8 mouse cellular contexts compared by ENCODE assay signal in genomic region chr2:18677631-18678471, GRCm38 (mm10). TPM values are rescaled to one million over a fixed set of nuclear protein-coding genes. Genes with fewer than 3 reads are reported as not detected.
DNase-seq lines count a peak whose midpoint lies in the region; ATAC-seq and TF ChIP-seq lines count a peak whose summit lies in the region.

No protein-coding gene starts in this region.

- H3K4me1 ChIP-seq in ES-Bruce4 (ENCODE audit: control insufficient read depth, insufficient read depth, low read length): no peaks in the 10 kb centered on the region
- H3K4me1 ChIP-seq in heart, embryonic 14.5 days (ENCODE audit: control insufficient read depth in 2 of 2, insufficient read depth in 2 of 2, low read length in 2 of 2): peaks cover 9 to 16% of the 10 kb centered on the region in 2 experiments
- 0 out of 2 replicates have a peak, but pooled peaks cover 4% of the 10 kb centered on the region for H3K4me1 ChIP-seq in kidney, postnatal 0 days (replicated peaks; ENCODE audit: insufficient read depth, low read length)
- peaks cover 21% of the 10 kb centered on the region for H3K4me1 ChIP-seq in lung, embryonic 16.5 days (replicated peaks; ENCODE audit: control insufficient read depth, insufficient read depth, low read length)

- peak overlapping the region; percentile 83 for H3K4me3 ChIP-seq in ES-Bruce4 (ENCODE audit: low read depth, low read length)
- H3K4me3 ChIP-seq in heart, embryonic 14.5 days (ENCODE audit: control insufficient read depth in 1 of 2, insufficient read depth in 1 of 2, low read depth in 1 of 2, low read length in 2 of 2): peak overlapping the region; percentile 90 to 99
- peak overlapping the region; percentile 94 for H3K4me3 ChIP-seq in kidney, postnatal 0 days (replicated peaks; ENCODE audit: low read depth, low read length)
- peak overlapping the region; percentile 84 for H3K4me3 ChIP-seq in lung, embryonic 16.5 days (ENCODE audit: low read length)

- TF ChIP-seq POLR2A in ES-Bruce4 (IDR thresholded peaks at IDR 0.05; ENCODE audit: insufficient read depth, low read length): no peak

- H3K9me3 ChIP-seq in ES-Bruce4 (replicated peaks; ENCODE audit: control insufficient read depth, insufficient read depth, low read length, poor library complexity, severe bottlenecking): no peaks in the 10 kb centered on the region
- H3K9me3 ChIP-seq in heart, embryonic 14.5 days (ENCODE audit: control insufficient read depth, low read length): no peaks in the 10 kb centered on the region
- no peaks in the 10 kb centered on the region for H3K9me3 ChIP-seq in kidney, postnatal 0 days (replicated peaks; ENCODE audit: low read length)
- no peaks in the 10 kb centered on the region for H3K9me3 ChIP-seq in lung, embryonic 16.5 days (ENCODE audit: control insufficient read depth, low read length)

- no peak for TF ChIP-seq CTCF in ES-Bruce4 (IDR thresholded peaks at IDR 0.05; ENCODE audit: low read depth, low read length)
- TF ChIP-seq CTCF in kidney, postnatal 0 days (IDR thresholded peaks at IDR 0.05; ENCODE audit: low read depth): no peak

- DNase-seq in adrenal gland, adult 2 months: peak; percentile 71
- peak; percentile 79 for DNase-seq in embryo, embryonic 9.5 days (ENCODE audit: extremely low spot score)
- peak; percentile 67 for DNase-seq in kidney, postnatal 0 days (ENCODE audit: low spot score)
- peak; percentile 65 for DNase-seq in right cerebral cortex, postnatal 25 days

- peak overlapping the region; percentile 89 for H3K4me2 ChIP-seq in heart, embryonic 14.5 days (ENCODE audit: low read length)
- peak overlapping the region; percentile 90 for H3K4me2 ChIP-seq in kidney, postnatal 0 days (ENCODE audit: low read length)
- H3K4me2 ChIP-seq in lung, embryonic 16.5 days (ENCODE audit: low read depth, low read length): peak overlapping the region; percentile 87

- ATAC-seq in heart, embryonic 14.5 days (ENCODE audit: insufficient number of reproducible peaks, insufficient read depth, low FRiP score, low read depth): no peak
- ATAC-seq in kidney, postnatal 0 days (replicated peaks; ENCODE audit: low FRiP score, low read depth): peak; percentile 12
- no peak; the same call in 1 of the 2 replicates for ATAC-seq in lung, embryonic 16.5 days (ENCODE audit: low read depth)
- no peak for ATAC-seq in monocyte, adult 5-6 weeks (replicated peaks; ENCODE audit: insufficient number of reproducible peaks, low FRiP score, low TSS enrichment, poor library complexity, severe bottlenecking)

- H3K27ac ChIP-seq in ES-Bruce4 (ENCODE audit: insufficient read depth, low read length): no peak overlapping the region
- H3K27ac ChIP-seq in heart, embryonic 14.5 days (replicated peaks in 1 of 2; ENCODE audit: control insufficient read depth in 1 of 2, insufficient read depth in 1 of 2, low read depth in 2 of 2, low read length in 2 of 2): no peak overlapping the region
- H3K27ac ChIP-seq in kidney, postnatal 0 days: no peak overlapping the region
- H3K27ac ChIP-seq in lung, embryonic 16.5 days (ENCODE audit: low read length): no peak overlapping the region

- WGBS in heart, embryonic 14.5 days: under 1% methylated on average over 43 of the region's 55 CpGs
- under 1% methylated on average over 38 of the region's 55 CpGs for WGBS in kidney, postnatal 0 days
- under 1% methylated on average over 37 of the region's 55 CpGs for WGBS in lung, embryonic 16.5 days

- peak overlapping the region; percentile 93 for H3K9ac ChIP-seq in ES-Bruce4 (ENCODE audit: low read depth, poor library complexity, severe bottlenecking)
- H3K9ac ChIP-seq in heart, embryonic 14.5 days (ENCODE audit: low read length): peak overlapping the region; percentile 95
- H3K9ac ChIP-seq in kidney, postnatal 0 days (ENCODE audit: low read depth, low read length): peak overlapping the region; percentile 97
- peak overlapping the region; percentile 94 for H3K9ac ChIP-seq in lung, embryonic 16.5 days (ENCODE audit: low read length)

- H3K27me3 ChIP-seq in ES-Bruce4 (ENCODE audit: control insufficient read depth, insufficient read depth, low read length, poor library complexity, severe bottlenecking): peaks cover 52% of the 10 kb centered on the region
- H3K27me3 ChIP-seq in heart, embryonic 14.5 days (ENCODE audit: control insufficient read depth, insufficient read depth, low read length): peaks cover 17% of the 10 kb centered on the region
- H3K27me3 ChIP-seq in kidney, postnatal 0 days (ENCODE audit: insufficient read depth, low read length): peaks cover 5% of the 10 kb centered on the region; the same call in 1 of the 2 replicates
- peaks cover 5% of the 10 kb centered on the region for H3K27me3 ChIP-seq in lung, embryonic 16.5 days (ENCODE audit: control insufficient read depth, insufficient read depth, low read depth, low read length)

- H3K36me3 ChIP-seq in ES-Bruce4 (ENCODE audit: control insufficient read depth, insufficient read depth, low read length, poor library complexity, severe bottlenecking): no peaks in the 10 kb centered on the region
- H3K36me3 ChIP-seq in heart, embryonic 14.5 days (ENCODE audit: control insufficient read depth, insufficient read depth, low read length): peaks cover 15% of the 10 kb centered on the region
- H3K36me3 ChIP-seq in kidney, postnatal 0 days (ENCODE audit: insufficient read depth, low read length): no peaks in the 10 kb centered on the region
- no peaks in the 10 kb centered on the region for H3K36me3 ChIP-seq in lung, embryonic 16.5 days (ENCODE audit: control insufficient read depth, insufficient read depth, low read length)

- TF ChIP-seq EP300 in ES-Bruce4 (IDR thresholded peaks at IDR 0.05; ENCODE audit: insufficient read depth, low read depth, low read length): no peak

RNA-seq across cellular contexts. Expression of gene Bmi1, which starts 1.0 kb away (rescaled TPM):
- polyA plus RNA-seq in ES-Bruce4 (2011; ENCODE audit: insufficient read depth, insufficient read length, low read depth, missing spikeins): 5.6 and 8.0 TPM in 2 replicates
- total RNA-seq in adrenal gland, adult 2 months (2021): 10 to 100 TPM; 63.2 to 86.4 TPM
- 7.8 and 11.8 TPM in 2 replicates for polyA plus RNA-seq in adrenal gland, adult 2 months (2012; rRNA removed)
- 17.7 and 19.6 TPM in 2 replicates for polyA plus RNA-seq in heart, embryonic 14.5 days (2014; fragmentation: Nextera tagmentation; extraction: Ambion mirVana)
- polyA plus RNA-seq in kidney, postnatal 0 days (2015; fragmentation: Nextera tagmentation; extraction: Ambion mirVana): 29.0 and 29.2 TPM in 2 replicates
- 20.8 TPM in 2 replicates for polyA plus RNA-seq in lung, embryonic 16.5 days (2015; fragmentation: Nextera tagmentation; extraction: Ambion mirVana)
- 34.3 to 41.0 TPM (median 36.4 TPM) in 3 replicates for total RNA-seq in monocyte, adult 5-6 weeks (2017)

RNA-seq across cellular contexts. Expression of gene Commd3, which starts 5.7 kb away (rescaled TPM):
- 56.7 and 61.8 TPM in 2 replicates for polyA plus RNA-seq in ES-Bruce4 (2011; ENCODE audit: insufficient read depth, insufficient read length, low read depth, missing spikeins)
- 100 to 1,000 TPM; 111 to 133 TPM for total RNA-seq in adrenal gland, adult 2 months (2021)
- polyA plus RNA-seq in adrenal gland, adult 2 months (2012; rRNA removed): 123 and 169 TPM in 2 replicates
- 206 TPM in 2 replicates for polyA plus RNA-seq in heart, embryonic 14.5 days (2014; fragmentation: Nextera tagmentation; extraction: Ambion mirVana)
- polyA plus RNA-seq in kidney, postnatal 0 days (2015; fragmentation: Nextera tagmentation; extraction: Ambion mirVana): 281 and 292 TPM in 2 replicates
- polyA plus RNA-seq in lung, embryonic 16.5 days (2015; fragmentation: Nextera tagmentation; extraction: Ambion mirVana): 201 and 219 TPM in 2 replicates
- 140 to 146 TPM (median 144 TPM) in 3 replicates for total RNA-seq in monocyte, adult 5-6 weeks (2017)

RNA-seq across cellular contexts. Expression of gene Spag6, which starts 16.0 kb away (rescaled TPM):
- polyA plus RNA-seq in ES-Bruce4 (2011; ENCODE audit: insufficient read depth, insufficient read length, low read depth, missing spikeins): not detected in 2 replicates
- under 1 TPM; 0.10 to 0.29 TPM for total RNA-seq in adrenal gland, adult 2 months (2021)
- 1.9 TPM in 1 of 2 replicates, not detected in the other for polyA plus RNA-seq in adrenal gland, adult 2 months (2012; rRNA removed)
- 0.32 TPM in 1 of 2 replicates, not detected in the other for polyA plus RNA-seq in heart, embryonic 14.5 days (2014; fragmentation: Nextera tagmentation; extraction: Ambion mirVana)
- 0.15 and 0.18 TPM in 2 replicates for polyA plus RNA-seq in kidney, postnatal 0 days (2015; fragmentation: Nextera tagmentation; extraction: Ambion mirVana)
- 0.15 TPM in 1 of 2 replicates, not detected in the other for polyA plus RNA-seq in lung, embryonic 16.5 days (2015; fragmentation: Nextera tagmentation; extraction: Ambion mirVana)
- 1.6 TPM in 1 of 3 replicates, not detected in the others for total RNA-seq in monocyte, adult 5-6 weeks (2017)
